Mouse (Mus musculus): ENCODE measurements around the gene Tcte2. TPM values are rescaled to one million over a fixed set of nuclear protein-coding genes. Genes with fewer than 3 reads are reported as not detected.
"Not testable (repeated sequence)": the region's sequence is repeated elsewhere in the genome, so short reads cannot be mapped to it uniquely, and the experiment has no call there.

The Tcte2 gene
- 3.3 and 3.7 TPM in 2 replicates for polyA plus RNA-seq (2016; fragmentation: Nextera tagmentation; extraction: Ambion mirVana)

- no peak for DNase-seq (ENCODE audit: low spot score)
- no peaks in the 10 kb centered on the region; the same call in 1 of the 2 replicates for H3K9me3 ChIP-seq
Measured at GRCm38 (mm10) chr17:13761179-13761913, at the start of gene Tcte2. Gene Tcte2, minus strand, starts transcription at chr17:13761825.

GRCm38 (mm10) chr17:13806016-13806415 lies 44.4 kb upstream of the Tcte2 start:
- no peak for DNase-seq (ENCODE audit: low spot score)
- no peaks in the 10 kb centered on the region; the same call in 1 of the 2 replicates for H3K4me1 ChIP-seq
- H3K4me3 ChIP-seq = no peak overlapping the region
- WGBS = 91% methylated on average over 1 of the region's 1 CpGs
- H3K27me3 ChIP-seq (ENCODE audit: insufficient read depth, poor library complexity, severe bottlenecking) = no peaks in the 10 kb centered on the region
- H3K9me3 ChIP-seq = no peaks in the 10 kb centered on the region
- H3K36me3 ChIP-seq = peaks cover 51% of the 10 kb centered on the region
- no peak overlapping the region for H3K27ac ChIP-seq

More at GRCm38 (mm10) chr17:13761179-13761913, at the start of gene Tcte2:
- Histone ChIP-seq H3K27me3 (ENCODE audit: insufficient read depth, poor library complexity, severe bottlenecking) (no peaks in the 10 kb centered on the region), H3K4me1 (peaks cover 36% of the 10 kb centered on the region), H3K36me3 (no peaks in the 10 kb centered on the region), H3K4me3 (peak within 1 kb of the TSS; percentile 96), H3K27ac (peak within 1 kb of the TSS; percentile 94)
- under 1% methylated on average over 74 of the region's 74 CpGs for WGBS

DNA sequence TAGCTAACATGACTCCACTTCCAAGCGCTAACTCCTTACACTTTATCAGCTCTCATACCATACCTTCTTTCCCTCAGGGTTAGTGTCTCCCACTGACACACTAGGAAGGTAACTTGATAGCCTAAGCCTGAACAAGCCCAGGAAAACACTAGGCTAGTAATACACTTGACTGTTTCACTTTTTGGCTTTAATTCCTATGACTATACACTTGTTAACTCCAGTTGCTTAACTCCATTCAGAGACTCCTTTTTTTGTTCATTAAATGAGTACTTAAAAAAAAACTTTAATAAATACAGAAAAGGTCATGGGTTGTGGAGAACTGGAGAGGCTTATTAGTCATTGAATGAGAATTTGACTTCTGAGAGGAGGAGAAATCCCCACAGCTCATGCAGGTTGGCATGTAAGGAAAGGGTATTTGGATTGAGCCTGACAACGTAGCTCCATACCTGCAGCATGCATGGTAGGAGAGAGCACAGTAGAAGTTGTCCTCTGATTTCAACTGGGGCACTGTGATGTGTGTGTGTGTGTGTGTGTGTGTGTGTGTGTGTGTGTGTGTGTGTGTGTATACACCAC lies 41.3 kb upstream of the Tcte2 start:
- H3K9me3 ChIP-seq = no peaks in the 10 kb centered on the region
- H3K27me3 ChIP-seq (ENCODE audit: insufficient read depth, poor library complexity, severe bottlenecking) = no peaks in the 10 kb centered on the region
- no peaks in the 10 kb centered on the region; the same call in 1 of the 2 replicates for H3K4me1 ChIP-seq
- no peak overlapping the region for H3K4me3 ChIP-seq
- WGBS = 63% methylated on average over 2 of the region's 2 CpGs
- no peak overlapping the region for H3K27ac ChIP-seq
- peaks cover 34% of the 10 kb centered on the region for H3K36me3 ChIP-seq
- no peak for DNase-seq (ENCODE audit: low spot score)

GRCm38 (mm10) chr17:13797691-13798090 lies 36.1 kb upstream of the Tcte2 start:
- DNase-seq (ENCODE audit: low spot score) = no peak
- H3K4me1 ChIP-seq = no peaks in the 10 kb centered on the region; the same call in 1 of the 2 replicates
- 78% methylated on average over 1 of the region's 1 CpGs for WGBS
- 0 out of 2 replicates have a peak, but pooled peaks cover 3% of the 10 kb centered on the region for H3K36me3 ChIP-seq
- H3K4me3 ChIP-seq = no peak overlapping the region
- H3K27me3 ChIP-seq (ENCODE audit: insufficient read depth, poor library complexity, severe bottlenecking) = no peaks in the 10 kb centered on the region
- no peak overlapping the region for H3K27ac ChIP-seq
- no peaks in the 10 kb centered on the region for H3K9me3 ChIP-seq

DNA sequence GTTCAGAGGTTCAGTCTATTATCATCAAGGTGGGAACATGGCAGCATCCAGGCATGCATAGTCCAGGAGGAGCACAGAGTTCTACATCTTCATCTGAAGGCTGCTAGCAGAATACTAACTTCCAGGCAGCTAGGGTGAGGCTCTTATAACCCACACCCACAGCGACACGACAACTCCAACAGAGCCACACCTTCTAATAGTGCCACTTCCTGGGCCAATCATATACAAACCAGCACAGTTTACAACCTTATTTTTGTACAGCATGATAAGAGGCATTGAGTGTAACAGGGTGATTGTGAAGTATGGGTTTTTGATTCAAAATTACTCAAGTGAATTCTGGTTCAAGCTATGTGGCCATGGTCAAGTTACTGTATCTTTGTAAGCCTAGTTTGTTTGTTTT lies 28.4 kb upstream of the Tcte2 start:
- H3K4me3 ChIP-seq; H3K36me3 ChIP-seq; H3K9me3 ChIP-seq; H3K27ac ChIP-seq; H3K27me3 ChIP-seq (ENCODE audit: insufficient read depth, poor library complexity, severe bottlenecking); H3K4me1 ChIP-seq: not testable (repeated sequence)
- 93% methylated on average over 2 of the region's 2 CpGs for WGBS
- DNase-seq (ENCODE audit: low spot score) = peak; percentile 4

DNA sequence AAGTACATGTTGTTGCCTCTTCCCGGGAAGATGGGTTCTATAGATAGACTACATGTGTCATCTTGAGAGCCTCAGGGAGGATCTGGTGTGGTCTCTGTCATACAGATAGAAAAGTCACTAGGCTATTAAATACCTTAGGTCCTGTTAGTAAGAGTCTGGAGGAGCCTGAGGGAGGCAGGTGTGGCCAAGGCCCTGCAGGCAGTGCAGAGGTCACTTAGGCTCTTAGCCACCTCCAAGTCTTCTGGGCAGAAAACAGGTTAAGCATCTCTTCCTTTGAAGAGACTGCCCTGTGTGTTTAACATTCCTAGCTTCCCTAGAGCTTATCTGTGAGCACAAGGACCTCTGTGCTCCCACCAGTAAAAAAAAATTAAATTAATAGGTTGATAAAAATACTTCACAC lies 21.8 kb upstream of the Tcte2 start:
- WGBS = 44% methylated on average over 1 of the region's 1 CpGs
- DNase-seq (ENCODE audit: low spot score) = no peak
- Histone ChIP-seq H3K27me3 (ENCODE audit: insufficient read depth, poor library complexity, severe bottlenecking) (no peaks in the 10 kb centered on the region), H3K27ac (no peak overlapping the region), H3K9me3 (no peaks in the 10 kb centered on the region), H3K4me3 (no peak overlapping the region), H3K36me3 (no peaks in the 10 kb centered on the region), H3K4me1 (peaks cover 17% of the 10 kb centered on the region; the same call in 1 of the 2 replicates)

- Histone ChIP-seq H3K36me3 (no peaks in the 10 kb centered on the region), H3K27ac (no peak overlapping the region), H3K9me3 (no peaks in the 10 kb centered on the region), H3K27me3 (ENCODE audit: insufficient read depth, poor library complexity, severe bottlenecking) (no peaks in the 10 kb centered on the region), H3K4me1 (peaks cover 30% of the 10 kb centered on the region; the same call in 1 of the 2 replicates), H3K4me3 (no peak overlapping the region)
- 87% methylated on average over 5 of the region's 5 CpGs for WGBS
- no peak for DNase-seq (ENCODE audit: low spot score)
Measured at GRCm38 (mm10) chr17:13781948-13782347, 20.3 kb upstream of the Tcte2 start.

DNA sequence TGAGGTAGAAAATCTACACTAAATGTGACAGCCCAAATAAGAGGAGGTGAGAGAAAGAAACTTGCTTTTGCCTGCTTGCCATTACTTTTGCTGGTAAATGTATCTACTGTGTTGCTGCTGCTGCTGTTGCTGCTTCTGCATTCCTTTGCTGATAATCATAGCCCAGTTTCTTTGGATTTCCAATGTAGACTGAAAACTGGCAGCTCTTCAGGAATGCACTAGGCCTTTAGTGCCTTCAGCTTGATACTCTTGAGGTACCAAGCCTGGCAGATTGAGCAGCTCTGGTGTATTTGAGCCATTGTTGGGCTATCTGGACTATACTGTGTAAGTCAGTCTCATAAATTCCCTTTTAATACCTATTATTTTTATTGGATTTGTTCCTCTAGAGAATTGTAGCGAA lies 17.2 kb upstream of the Tcte2 start:
- DNase-seq (ENCODE audit: low spot score) = no peak
- no peak overlapping the region for H3K27ac ChIP-seq
- no peaks in the 10 kb centered on the region for H3K9me3 ChIP-seq
- WGBS = 92% methylated on average over 1 of the region's 1 CpGs
- H3K27me3 ChIP-seq (ENCODE audit: insufficient read depth, poor library complexity, severe bottlenecking) = no peaks in the 10 kb centered on the region
- H3K36me3 ChIP-seq = no peaks in the 10 kb centered on the region
- peaks cover 26% of the 10 kb centered on the region; the same call in 1 of the 2 replicates for H3K4me1 ChIP-seq
- no peak overlapping the region for H3K4me3 ChIP-seq

- Histone ChIP-seq H3K9me3 (no peaks in the 10 kb centered on the region), H3K4me3 (no peak overlapping the region), H3K27me3 (ENCODE audit: insufficient read depth, poor library complexity, severe bottlenecking) (no peaks in the 10 kb centered on the region), H3K36me3 (no peaks in the 10 kb centered on the region), H3K4me1 (peaks cover 22% of the 10 kb centered on the region; the same call in 1 of the 2 replicates), H3K27ac (no peak overlapping the region)
- WGBS = 50% methylated on average over 2 of the region's 2 CpGs
- DNase-seq (ENCODE audit: low spot score) = no peak
Measured at GRCm38 (mm10) chr17:13777676-13778075, 16.1 kb upstream of the Tcte2 start.

GRCm38 (mm10) chr17:13769256-13769655 lies 7.6 kb upstream of the Tcte2 start:
- Histone ChIP-seq H3K27me3 (ENCODE audit: insufficient read depth, poor library complexity, severe bottlenecking) (no peaks in the 10 kb centered on the region), H3K27ac (no peak overlapping the region), H3K9me3 (no peaks in the 10 kb centered on the region), H3K4me1 (peaks cover 14% of the 10 kb centered on the region), H3K4me3 (no peak overlapping the region), H3K36me3 (peaks cover 6% of the 10 kb centered on the region)
- DNase-seq (ENCODE audit: low spot score) = no peak
- WGBS = 94% methylated on average over 3 of the region's 3 CpGs

- H3K27me3 ChIP-seq (ENCODE audit: insufficient read depth, poor library complexity, severe bottlenecking) = no peaks in the 10 kb centered on the region
- no peak overlapping the region for H3K27ac ChIP-seq
- no peak for DNase-seq (ENCODE audit: low spot score)
- no peaks in the 10 kb centered on the region for H3K9me3 ChIP-seq
- 93% methylated on average over 1 of the region's 1 CpGs for WGBS
- H3K4me3 ChIP-seq = no peak overlapping the region
- peaks cover 16% of the 10 kb centered on the region for H3K4me1 ChIP-seq
- H3K36me3 ChIP-seq = peaks cover 6% of the 10 kb centered on the region
Measured at GRCm38 (mm10) chr17:13768531-13768930, 6.9 kb upstream of the Tcte2 start.

- H3K27me3 ChIP-seq (ENCODE audit: insufficient read depth, poor library complexity, severe bottlenecking); DNase-seq (ENCODE audit: low spot score); H3K36me3 ChIP-seq; H3K9me3 ChIP-seq; H3K27ac ChIP-seq; H3K4me3 ChIP-seq: not testable (repeated sequence)
- peaks cover 24% of the 10 kb centered on the region for H3K4me1 ChIP-seq
- WGBS = 90% methylated on average over 2 of the region's 2 CpGs
Measured at GRCm38 (mm10) chr17:13764911-13765310, 3.3 kb upstream of the Tcte2 start.

- H3K27ac ChIP-seq = no peak overlapping the region
- H3K27me3 ChIP-seq (ENCODE audit: insufficient read depth, poor library complexity, severe bottlenecking) = no peaks in the 10 kb centered on the region
- H3K4me3 ChIP-seq = no peak overlapping the region
- peaks cover 30% of the 10 kb centered on the region for H3K4me1 ChIP-seq
- H3K36me3 ChIP-seq = peaks cover 3% of the 10 kb centered on the region; the same call in 1 of the 2 replicates
- H3K9me3 ChIP-seq = no peaks in the 10 kb centered on the region; the same call in 1 of the 2 replicates
- 67% methylated on average over 1 of the region's 1 CpGs for WGBS
- DNase-seq (ENCODE audit: low spot score) = no peak
Measured at GRCm38 (mm10) chr17:13763819-13764218, 2.2 kb upstream of the Tcte2 start.

All from heart, embryonic 10.5 days (tissue).